Mouse (Mus musculus) midbrain, embryonic 10.5 days (tissue): Measurements from ENCODE around the gene Cdh4. TPM values are rescaled to one million over a fixed set of nuclear protein-coding genes. Genes with fewer than 3 reads are reported as not detected.

Source experiments
- DNase-seq: peaks from one replicate; pipeline ENCODE4 v3.0.0-alpha.2; 2017; ENCODE audit warnings: low spot score
- H3K27ac ChIP-seq: fragments of 300-500 bp; sonication (generic); replicated peaks from 2 replicates; pipeline ENCODE4 v1.5.1; 2016; ENCODE audit warnings: mild to moderate bottlenecking
- H3K27me3 ChIP-seq: fragments of 300-500 bp; sonication (generic); 2 replicates; pipeline ENCODE4 v1.6.1; 2016; ENCODE audit warnings: low read depth, mild to moderate bottlenecking; ENCODE audit not compliant: poor library complexity, severe bottlenecking
- H3K36me3 ChIP-seq: fragments of 300-500 bp; sonication (generic); 2 replicates; pipeline ENCODE4 v1.6.1; 2016; ENCODE audit warnings: mild to moderate bottlenecking, moderate library complexity
- H3K4me1 ChIP-seq: fragments of 300-500 bp; sonication (generic); 2 replicates; pipeline ENCODE4 v1.6.1; 2016
- H3K4me3 ChIP-seq: fragments of 300-500 bp; sonication (generic); 2 replicates; pipeline ENCODE4 v1.5.1; 2016; ENCODE audit warnings: mild to moderate bottlenecking, moderate library complexity
- H3K9me3 ChIP-seq: fragments of 300-500 bp; sonication (generic); replicated peaks from 2 replicates; pipeline ENCODE4 v1.6.1; 2016; ENCODE audit warnings: mild to moderate bottlenecking
- WGBS: fragments of 180-500 bp; shearing (Covaris S2); methylation state at CpG from one replicate; pipeline ENCODE4 v1.1.7; 2016; 5-methylcytosine and 5-hydroxymethylcytosine counted together
- polyA plus RNA-seq: library from polyadenylated mRNA; unstranded; fragments of >200 nt; fragmentation: Nextera tagmentation; extraction: Ambion mirVana; gene quantifications from 2 replicates; pipeline ENCODE4 v1.2.1, GENCODE M21; 2016

Cdh4 gene
- polyA plus RNA-seq, 1 experiment from 2014 or later, result 8.3 TPM

- H3K27ac ChIP-seq, result no peak overlapping the region
- no peak overlapping the region for H3K4me3 ChIP-seq
- 92% methylated on average over 2 of the region's 2 CpGs for WGBS
- DNase-seq, result no peak
- no peaks in the 10 kb centered on the region for H3K36me3 ChIP-seq
- no peaks in the 10 kb centered on the region for H3K27me3 ChIP-seq
- no peaks in the 10 kb centered on the region for H3K9me3 ChIP-seq
- H3K4me1 ChIP-seq, result peaks cover 12% of the 10 kb centered on the region
These were observed 185.3 kb downstream of the Cdh4 start for GRCm38 (mm10) chr2:179627563-179627962.

- H3K9me3 ChIP-seq, result no peaks in the 10 kb centered on the region
- no peaks in the 10 kb centered on the region for H3K27me3 ChIP-seq
- no peaks in the 10 kb centered on the region for H3K36me3 ChIP-seq
- H3K27ac ChIP-seq, result no peak overlapping the region
- 64% methylated on average over 10 of the region's 10 CpGs for WGBS
- DNase-seq, result no peak
- no peak overlapping the region for H3K4me3 ChIP-seq
- peaks cover 13% of the 10 kb centered on the region for H3K4me1 ChIP-seq
These were observed 188.5 kb downstream of the Cdh4 start for GRCm38 (mm10) chr2:179630720-179631119.

DNA sequence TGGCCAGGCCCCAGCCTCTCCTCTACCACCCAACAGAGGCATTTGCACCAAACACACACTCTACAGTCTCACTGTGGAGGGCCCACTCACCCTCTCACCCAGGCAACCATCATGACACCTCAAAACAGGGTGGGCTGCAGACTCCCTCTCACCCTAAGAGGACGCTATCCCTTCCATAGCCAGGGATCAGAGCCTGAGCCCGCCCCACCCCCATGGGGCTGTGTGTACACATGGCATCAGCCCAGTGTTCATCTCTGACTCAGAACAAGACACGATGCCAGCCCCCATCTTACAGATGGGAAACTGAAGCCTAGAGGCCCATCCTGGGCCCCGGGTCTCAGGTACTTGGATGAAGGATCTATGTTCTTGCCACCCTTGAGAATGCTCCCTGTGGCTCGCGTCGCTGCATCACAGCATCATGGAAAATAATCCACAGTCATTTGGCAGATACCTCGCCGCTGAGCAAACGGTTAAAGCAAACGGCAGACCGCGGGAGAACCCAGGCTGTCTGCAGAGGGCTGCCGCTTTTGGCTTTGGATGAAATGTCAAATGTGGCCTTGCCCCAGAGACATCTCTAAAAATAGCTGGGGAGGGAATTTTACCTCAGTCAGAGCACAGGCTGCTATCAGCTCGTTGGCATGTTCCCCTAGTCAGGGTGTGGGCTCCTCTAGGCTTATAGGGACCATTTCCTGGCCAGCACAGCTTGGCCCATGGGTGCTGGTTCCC is 198.5 kb downstream of the Cdh4 start:
- Histone ChIP-seq H3K4me3 (no peak overlapping the region), H3K27me3 (no peaks in the 10 kb centered on the region), H3K4me1 (peaks cover 23% of the 10 kb centered on the region), H3K9me3 (peaks cover 7% of the 10 kb centered on the region; the same call in 1 of the 2 replicates), H3K36me3 (no peaks in the 10 kb centered on the region), H3K27ac (no peak overlapping the region)
- DNase-seq, result no peak
- WGBS, result 91% methylated on average over 15 of the region's 15 CpGs

DNA sequence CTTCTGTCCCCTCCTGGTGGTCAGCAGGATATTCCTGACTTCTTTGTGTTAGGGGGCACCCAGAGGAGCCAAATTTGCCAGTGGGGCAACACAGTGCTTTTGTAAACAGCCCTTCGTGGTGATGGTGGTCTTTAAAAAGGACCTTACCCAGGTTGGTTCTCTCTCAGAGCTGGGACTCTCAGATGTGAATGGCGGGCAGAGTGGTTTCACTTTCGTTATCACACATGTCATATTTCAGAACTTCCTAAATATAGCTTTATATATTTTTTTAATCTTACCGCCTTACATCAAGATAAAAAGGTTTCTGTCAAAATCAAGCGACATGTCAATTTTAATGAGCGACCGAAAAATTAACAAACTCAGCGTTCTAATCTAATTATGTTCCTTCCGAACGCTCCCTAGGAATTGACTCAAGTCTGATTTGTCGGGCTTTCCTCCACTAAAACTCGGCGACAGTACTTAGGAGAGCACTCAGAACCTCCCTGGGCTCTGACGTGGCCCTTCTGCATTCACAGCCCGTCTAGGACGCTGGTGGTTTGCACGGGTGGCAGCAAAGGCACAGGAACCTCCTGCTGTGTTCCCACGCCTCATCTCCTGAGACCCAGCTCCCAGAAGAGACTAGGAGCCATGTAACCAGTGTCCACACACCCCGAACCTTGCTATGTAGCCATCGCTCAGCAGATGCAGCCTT is 206.5 kb downstream of the Cdh4 start:
- Histone ChIP-seq H3K4me1 (peaks cover 21% of the 10 kb centered on the region; the same call in 1 of the 2 replicates), H3K36me3 (no peaks in the 10 kb centered on the region), H3K27ac (no peak overlapping the region), H3K4me3 (no peak overlapping the region), H3K27me3 (peaks cover 35% of the 10 kb centered on the region), H3K9me3 (peaks cover 6% of the 10 kb centered on the region; the same call in 1 of the 2 replicates)
- no peak for DNase-seq
- WGBS, result 84% methylated on average over 20 of the region's 20 CpGs

DNA sequence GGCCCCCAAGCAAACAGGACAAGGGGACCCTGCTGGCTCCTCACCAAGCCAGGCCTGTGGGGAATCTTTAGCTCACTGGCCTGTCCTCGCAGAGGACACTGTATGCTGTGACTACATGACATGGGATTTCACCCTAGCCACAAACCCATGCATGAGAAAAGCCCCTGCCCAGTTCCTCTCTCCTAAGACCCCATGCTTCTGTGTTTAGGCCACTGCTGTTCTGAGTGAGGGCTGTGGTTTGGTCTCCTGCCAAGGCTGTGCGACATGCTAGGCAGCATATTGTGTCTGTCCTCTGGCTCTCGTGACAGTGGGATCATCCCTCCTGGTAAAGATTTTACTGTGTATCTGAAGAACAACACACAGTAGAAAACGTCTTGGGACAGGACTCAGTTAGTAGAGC is 207.1 kb downstream of the Cdh4 start:
- no peaks in the 10 kb centered on the region for H3K36me3 ChIP-seq
- H3K9me3 ChIP-seq, result no peaks in the 10 kb centered on the region; the same call in 1 of the 2 replicates
- 0 out of 2 replicates have a peak overlapping the region, but pooled peaks have one; percentile 0 for H3K27ac ChIP-seq
- H3K4me3 ChIP-seq, result no peak overlapping the region
- WGBS, result 83% methylated on average over 4 of the region's 4 CpGs
- peaks cover 41% of the 10 kb centered on the region for H3K27me3 ChIP-seq
- no peak for DNase-seq
- peaks cover 27% of the 10 kb centered on the region for H3K4me1 ChIP-seq

DNA sequence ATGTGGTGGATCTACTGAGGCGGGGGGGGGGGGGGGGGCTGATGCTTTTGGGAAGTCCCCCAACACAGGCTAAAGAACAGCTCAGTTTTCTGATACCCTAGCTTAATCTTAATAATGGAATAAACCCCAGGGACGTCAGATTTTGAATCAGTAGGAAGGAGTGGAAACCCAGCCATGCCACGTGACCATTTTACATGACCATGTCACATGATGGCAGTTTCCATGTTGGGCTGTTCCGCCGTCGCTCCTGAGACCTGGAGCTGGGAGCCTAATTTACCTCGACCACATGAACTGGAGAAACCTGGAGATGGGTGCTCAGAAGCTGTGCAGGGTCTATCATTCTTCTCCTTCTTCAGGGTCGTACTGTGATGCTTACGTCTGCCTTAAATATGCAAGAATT is 207.9 kb downstream of the Cdh4 start:
- WGBS, result 91% methylated on average over 9 of the region's 9 CpGs
- Histone ChIP-seq H3K4me3 (no peak overlapping the region), H3K36me3 (no peaks in the 10 kb centered on the region), H3K4me1 (peaks cover 29% of the 10 kb centered on the region), H3K27me3 (peaks cover 44% of the 10 kb centered on the region), H3K9me3 (no peaks in the 10 kb centered on the region), H3K27ac (no peak overlapping the region)
- no peak for DNase-seq

DNA sequence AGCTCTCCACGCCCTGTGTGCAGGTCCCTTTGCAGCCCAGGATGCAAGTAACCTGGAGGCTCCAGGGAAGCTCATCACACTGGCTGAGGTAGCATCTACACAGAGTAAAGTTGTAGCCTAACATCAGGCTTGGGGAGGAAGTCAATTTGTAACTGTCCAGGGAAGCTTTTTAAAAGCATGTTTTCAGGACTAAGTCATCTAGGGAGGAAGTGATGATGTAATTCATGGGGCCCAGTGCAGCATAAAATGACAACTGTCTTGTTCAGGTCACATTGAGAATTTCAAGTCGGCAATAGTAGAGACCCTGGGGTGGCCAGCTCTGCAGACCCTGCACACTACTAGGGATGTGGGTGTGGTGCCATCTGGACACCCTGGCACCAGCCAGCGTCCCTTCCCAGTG is 213.3 kb downstream of the Cdh4 start:
- DNase-seq, result no peak
- H3K4me1 ChIP-seq, result peaks cover 16% of the 10 kb centered on the region
- 85% methylated on average over 3 of the region's 3 CpGs for WGBS
- peaks cover 83% of the 10 kb centered on the region for H3K27me3 ChIP-seq
- no peak overlapping the region for H3K27ac ChIP-seq
- H3K9me3 ChIP-seq, result no peaks in the 10 kb centered on the region
- H3K4me3 ChIP-seq, result no peak overlapping the region
- H3K36me3 ChIP-seq, result no peaks in the 10 kb centered on the region

DNA sequence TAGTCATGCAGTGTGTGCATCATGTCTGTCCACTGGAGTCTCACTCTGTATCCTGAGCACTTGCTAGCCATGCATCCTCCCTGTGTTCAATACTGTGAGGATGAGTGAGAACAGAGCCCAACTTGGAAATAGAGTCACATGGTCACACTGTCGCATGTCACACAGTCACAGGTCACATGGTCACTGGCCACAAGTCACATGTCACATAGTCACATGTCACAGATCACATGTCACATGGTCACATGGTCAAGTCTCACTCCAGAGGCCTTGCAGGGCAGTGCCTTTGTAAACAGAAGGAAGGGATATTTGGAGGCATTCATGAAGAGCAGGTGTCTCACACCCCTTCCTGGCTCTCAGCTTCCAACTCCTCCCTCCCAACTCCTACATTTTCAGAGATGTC is 217.0 kb downstream of the Cdh4 start:
- no peak overlapping the region for H3K4me3 ChIP-seq
- no peaks in the 10 kb centered on the region for H3K36me3 ChIP-seq
- no peak for DNase-seq
- peaks cover 5% of the 10 kb centered on the region; the same call in 1 of the 2 replicates for H3K9me3 ChIP-seq
- H3K27ac ChIP-seq, result no peak overlapping the region
- peaks cover 31% of the 10 kb centered on the region for H3K4me1 ChIP-seq
- H3K27me3 ChIP-seq, result peaks cover 92% of the 10 kb centered on the region
- 97% methylated on average over 1 of the region's 1 CpGs for WGBS

GRCm38 (mm10) chr2:179661998-179662714 is 219.9 kb downstream of the Cdh4 start:
- Histone ChIP-seq H3K36me3 (no peaks in the 10 kb centered on the region), H3K4me1 (peaks cover 29% of the 10 kb centered on the region), H3K27me3 (peaks cover 97% of the 10 kb centered on the region), H3K4me3 (peak overlapping the region; percentile 40), H3K27ac (no peak overlapping the region), H3K9me3 (peaks cover 5% of the 10 kb centered on the region; the same call in 1 of the 2 replicates)
- WGBS, result 5% methylated on average over 20 of the region's 20 CpGs
- peak; percentile 28 for DNase-seq

GRCm38 (mm10) chr2:179662739-179663138 is 220.5 kb downstream of the Cdh4 start:
- DNase-seq, result no peak
- 19% methylated on average over 9 of the region's 9 CpGs for WGBS
- H3K4me1 ChIP-seq, result peaks cover 29% of the 10 kb centered on the region
- peak overlapping the region; percentile 40 for H3K4me3 ChIP-seq
- H3K36me3 ChIP-seq, result no peaks in the 10 kb centered on the region
- H3K9me3 ChIP-seq, result peaks cover 5% of the 10 kb centered on the region; the same call in 1 of the 2 replicates
- H3K27ac ChIP-seq, result no peak overlapping the region
- peaks cover 97% of the 10 kb centered on the region for H3K27me3 ChIP-seq

DNA sequence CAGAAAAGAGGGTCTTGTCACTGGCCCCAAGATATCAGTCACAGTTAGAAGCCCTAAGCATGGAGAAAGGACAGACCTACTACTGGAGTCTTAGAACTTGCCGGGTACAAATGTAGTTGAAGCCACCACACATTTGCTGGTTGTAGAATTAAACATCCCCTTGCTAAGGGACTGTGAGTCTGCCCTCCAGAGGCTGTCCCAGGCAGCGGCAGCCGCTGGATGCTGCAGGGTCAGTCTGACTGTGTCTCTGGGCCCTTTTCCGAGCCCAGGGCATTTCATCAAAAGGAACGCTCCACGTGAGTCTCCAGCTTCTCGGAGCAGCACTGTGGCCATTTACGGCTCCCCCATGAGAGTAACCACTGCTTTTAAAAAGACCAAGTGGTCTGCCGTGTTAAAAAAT is 221.4 kb downstream of the Cdh4 start:
- Histone ChIP-seq H3K4me3 (no peak overlapping the region), H3K27ac (no peak overlapping the region), H3K36me3 (no peaks in the 10 kb centered on the region), H3K4me1 (peaks cover 29% of the 10 kb centered on the region), H3K27me3 (peaks cover 99% of the 10 kb centered on the region), H3K9me3 (peaks cover 5% of the 10 kb centered on the region; the same call in 1 of the 2 replicates)
- DNase-seq, result peak; percentile 30
- WGBS, result 47% methylated on average over 9 of the region's 9 CpGs

GRCm38 (mm10) chr2:179664171-179664608 is 222.0 kb downstream of the Cdh4 start:
- Histone ChIP-seq H3K9me3 (peaks cover 5% of the 10 kb centered on the region; the same call in 1 of the 2 replicates), H3K27me3 (peaks cover 100% of the 10 kb centered on the region), H3K4me1 (peaks cover 32% of the 10 kb centered on the region), H3K27ac (no peak overlapping the region), H3K36me3 (no peaks in the 10 kb centered on the region), H3K4me3 (no peak overlapping the region)
- DNase-seq, result no peak
- WGBS, result 79% methylated on average over 13 of the region's 13 CpGs
